Mouse (Mus musculus) midbrain, embryonic 10.5 days (tissue): ENCODE measurements around the gene Bckdhb. TPM values are rescaled to one million over a fixed set of nuclear protein-coding genes. Genes with fewer than 3 reads are reported as not detected.

Experiments
- DNase-seq: peaks from one replicate; pipeline ENCODE4 v3.0.0-alpha.2; 2017; ENCODE audit warnings: low spot score
- H3K27ac ChIP-seq: fragments of 300-500 bp; sonication (generic); replicated peaks from 2 replicates; pipeline ENCODE4 v1.5.1; 2016; ENCODE audit warnings: mild to moderate bottlenecking
- H3K27me3 ChIP-seq: fragments of 300-500 bp; sonication (generic); 2 replicates; pipeline ENCODE4 v1.6.1; 2016; ENCODE audit warnings: low read depth, mild to moderate bottlenecking; ENCODE audit not compliant: poor library complexity, severe bottlenecking
- H3K36me3 ChIP-seq: fragments of 300-500 bp; sonication (generic); 2 replicates; pipeline ENCODE4 v1.6.1; 2016; ENCODE audit warnings: mild to moderate bottlenecking, moderate library complexity
- H3K4me1 ChIP-seq: fragments of 300-500 bp; sonication (generic); 2 replicates; pipeline ENCODE4 v1.6.1; 2016
- H3K4me3 ChIP-seq: fragments of 300-500 bp; sonication (generic); 2 replicates; pipeline ENCODE4 v1.5.1; 2016; ENCODE audit warnings: mild to moderate bottlenecking, moderate library complexity
- H3K9me3 ChIP-seq: fragments of 300-500 bp; sonication (generic); replicated peaks from 2 replicates; pipeline ENCODE4 v1.6.1; 2016; ENCODE audit warnings: mild to moderate bottlenecking
- WGBS: fragments of 180-500 bp; shearing (Covaris S2); methylation state at CpG from one replicate; pipeline ENCODE4 v1.1.7; 2016; 5-methylcytosine and 5-hydroxymethylcytosine counted together
- polyA plus RNA-seq: library from polyadenylated mRNA; unstranded; fragments of >200 nt; fragmentation: Nextera tagmentation; extraction: Ambion mirVana; gene quantifications from 2 replicates; pipeline ENCODE4 v1.2.1, GENCODE M21; 2016

The Bckdhb gene
- polyA plus RNA-seq, 1 experiment from 2014 or later: 68.6 TPM

DNA sequence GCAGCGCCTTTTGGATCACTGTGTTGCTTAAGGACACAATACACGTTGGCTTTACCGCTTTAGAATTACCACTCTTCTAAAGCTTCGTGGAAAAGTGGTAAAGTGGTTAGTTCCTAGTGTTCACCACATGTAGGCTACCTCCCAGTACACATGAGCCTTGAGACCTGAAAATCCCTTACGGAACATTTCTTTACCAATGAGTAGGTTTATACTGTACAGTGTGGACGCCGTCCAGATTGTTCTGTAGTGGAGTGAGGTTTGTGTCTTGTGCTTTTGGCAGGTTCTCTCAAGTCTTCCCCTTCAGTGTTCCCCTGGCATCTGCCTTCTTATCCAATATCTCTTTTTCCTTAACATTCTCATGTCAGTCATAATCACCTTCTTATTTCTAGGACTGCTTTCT, 178.4 kb downstream of the Bckdhb start:
- H3K4me3 ChIP-seq: no peak overlapping the region
- 92% methylated on average over 7 of the region's 7 CpGs for WGBS
- H3K27me3 ChIP-seq: no peaks in the 10 kb centered on the region
- no peaks in the 10 kb centered on the region for H3K9me3 ChIP-seq
- H3K27ac ChIP-seq: no peak overlapping the region
- no peaks in the 10 kb centered on the region for H3K36me3 ChIP-seq
- H3K4me1 ChIP-seq: 0 out of 2 replicates have a peak, but pooled peaks cover 3% of the 10 kb centered on the region
- DNase-seq: no peak

DNA sequence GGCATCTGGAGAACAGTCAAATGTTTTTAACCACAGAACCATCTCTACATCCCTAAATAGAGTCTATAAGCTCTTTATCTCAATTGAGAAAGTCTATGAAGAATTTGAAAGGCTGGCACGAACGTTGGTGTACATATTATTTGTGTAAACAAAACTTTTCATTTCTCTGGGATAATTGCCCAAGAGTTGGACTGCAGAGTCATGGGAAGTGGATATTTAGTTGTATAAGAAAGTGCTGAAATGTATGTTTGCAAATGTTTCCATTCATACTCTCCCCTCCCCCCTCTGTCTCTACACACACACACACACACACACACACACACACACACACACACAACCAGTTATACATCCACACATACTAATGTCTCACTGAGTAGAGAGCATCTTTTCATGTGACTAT, 181.5 kb downstream of the Bckdhb start:
- DNase-seq: no peak
- H3K9me3 ChIP-seq: no peaks in the 10 kb centered on the region
- H3K4me3 ChIP-seq: no peak overlapping the region
- no peaks in the 10 kb centered on the region for H3K27me3 ChIP-seq
- WGBS: 89% methylated on average over 2 of the region's 2 CpGs
- H3K36me3 ChIP-seq: no peaks in the 10 kb centered on the region
- H3K4me1 ChIP-seq: peaks cover 29% of the 10 kb centered on the region
- H3K27ac ChIP-seq: no peak overlapping the region

DNA sequence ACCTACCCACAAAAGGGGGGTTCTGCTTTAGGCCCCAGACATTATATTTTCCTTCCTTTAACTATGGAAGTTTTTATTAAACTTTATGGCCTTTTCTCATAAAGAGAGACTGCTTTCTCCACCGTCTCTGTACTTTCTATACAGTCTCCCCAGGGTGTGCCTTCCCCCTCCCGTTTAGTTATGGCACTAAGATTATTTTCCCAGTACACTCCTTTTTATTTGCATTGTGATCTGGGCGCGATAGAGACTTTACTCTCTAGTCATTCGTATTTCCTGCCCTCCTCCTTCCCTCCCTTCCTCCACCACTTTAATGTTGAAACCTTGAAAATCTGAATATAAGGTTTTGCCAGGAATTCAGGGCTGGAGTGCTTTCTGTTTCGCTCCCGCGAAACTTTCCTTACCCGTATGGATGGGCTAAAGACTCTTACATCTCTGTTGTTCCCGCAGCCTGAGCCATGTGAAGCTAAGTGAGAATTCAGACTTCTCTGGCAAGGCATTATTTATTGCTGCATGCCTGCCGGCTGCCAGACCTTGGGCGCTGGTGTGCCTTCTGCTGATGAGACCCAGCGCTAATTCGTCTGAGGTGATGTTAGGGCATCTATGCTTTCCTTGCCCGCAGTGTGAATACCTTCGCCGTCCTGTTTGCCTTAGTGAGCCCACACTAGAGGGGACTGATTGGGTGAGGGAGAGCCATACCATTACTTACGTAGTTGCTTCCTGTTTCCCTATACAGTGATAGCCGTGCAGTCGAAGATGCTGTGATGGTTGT, 182.3 kb downstream of the Bckdhb start:
- DNase-seq: no peak
- Histone ChIP-seq H3K4me3 (no peak overlapping the region), H3K36me3 (no peaks in the 10 kb centered on the region), H3K27ac (no peak overlapping the region), H3K27me3 (no peaks in the 10 kb centered on the region), H3K9me3 (no peaks in the 10 kb centered on the region), H3K4me1 (peaks cover 36% of the 10 kb centered on the region)
- WGBS: 88% methylated on average over 20 of the region's 20 CpGs

DNA sequence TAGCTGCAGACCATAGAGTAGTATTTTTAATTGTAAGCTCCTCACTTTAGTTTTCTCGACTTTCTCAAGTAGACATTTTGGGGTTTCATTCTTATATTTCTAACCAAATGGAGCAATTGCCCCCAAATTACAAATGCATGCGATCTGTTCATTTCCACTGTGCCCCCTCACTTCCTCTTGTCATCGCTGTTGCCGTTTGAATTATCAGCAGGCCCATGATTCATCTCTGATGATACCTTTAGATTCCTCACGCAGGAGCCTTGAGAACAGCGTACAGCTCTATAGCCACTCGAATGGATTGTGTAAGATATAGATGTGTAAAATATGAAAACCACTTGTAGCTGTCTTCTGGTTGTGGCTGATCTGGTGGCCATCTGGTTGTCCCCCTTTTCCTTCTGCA, 183.6 kb downstream of the Bckdhb start:
- no peaks in the 10 kb centered on the region for H3K36me3 ChIP-seq
- H3K4me3 ChIP-seq: no peak overlapping the region
- WGBS: 91% methylated on average over 7 of the region's 7 CpGs
- DNase-seq: no peak
- H3K4me1 ChIP-seq: peaks cover 42% of the 10 kb centered on the region
- no peak overlapping the region for H3K27ac ChIP-seq
- no peaks in the 10 kb centered on the region for H3K9me3 ChIP-seq
- no peaks in the 10 kb centered on the region for H3K27me3 ChIP-seq

DNA sequence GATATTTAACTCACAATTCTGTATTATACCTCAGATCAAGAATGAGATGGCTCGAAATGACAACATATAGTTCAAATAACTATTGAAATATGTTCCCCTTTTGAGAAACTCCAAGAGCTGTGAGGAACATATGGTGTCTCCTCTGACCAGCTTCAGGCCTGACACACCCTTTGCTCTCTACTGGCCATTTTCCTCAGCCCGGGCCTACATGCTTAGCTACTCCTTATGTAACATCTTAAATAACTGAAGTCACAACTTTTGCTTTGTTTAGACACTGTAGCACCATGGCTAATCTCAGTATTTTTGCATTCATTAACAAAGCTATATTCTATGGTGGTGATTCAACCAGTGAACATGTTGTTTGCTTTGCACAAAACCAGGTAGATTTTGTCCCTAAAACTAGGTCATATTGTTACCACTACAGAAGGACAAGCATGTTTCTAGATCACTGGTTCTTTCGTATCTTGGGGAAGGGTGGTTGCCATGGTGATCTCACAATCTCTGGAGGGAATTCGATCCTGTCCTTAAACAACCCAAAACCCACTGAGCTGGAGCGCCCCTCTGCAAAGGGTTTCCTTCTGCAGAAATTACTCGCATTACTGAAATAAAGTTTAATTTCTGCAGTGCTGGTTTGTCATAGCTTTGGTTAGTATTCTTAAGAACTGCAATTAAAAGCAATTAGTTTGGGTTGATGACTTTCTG, 185.0 kb downstream of the Bckdhb start:
- peaks cover 42% of the 10 kb centered on the region for H3K4me1 ChIP-seq
- peak overlapping the region; percentile 68 for H3K27ac ChIP-seq
- H3K4me3 ChIP-seq: no peak overlapping the region
- WGBS: 37% methylated on average over 6 of the region's 6 CpGs
- H3K36me3 ChIP-seq: no peaks in the 10 kb centered on the region
- DNase-seq: peak; percentile 51
- no peaks in the 10 kb centered on the region for H3K9me3 ChIP-seq
- no peaks in the 10 kb centered on the region for H3K27me3 ChIP-seq

- Histone ChIP-seq H3K9me3 (no peaks in the 10 kb centered on the region), H3K4me1 (peaks cover 42% of the 10 kb centered on the region), H3K4me3 (no peak overlapping the region), H3K27ac (peak overlapping the region; percentile 68), H3K27me3 (no peaks in the 10 kb centered on the region), H3K36me3 (no peaks in the 10 kb centered on the region)
- 65% methylated on average over 11 of the region's 11 CpGs for WGBS
- peak; percentile 16 for DNase-seq
These were observed 185.7 kb downstream of the Bckdhb start for GRCm38 (mm10) chr9:84110616-84111015.

DNA sequence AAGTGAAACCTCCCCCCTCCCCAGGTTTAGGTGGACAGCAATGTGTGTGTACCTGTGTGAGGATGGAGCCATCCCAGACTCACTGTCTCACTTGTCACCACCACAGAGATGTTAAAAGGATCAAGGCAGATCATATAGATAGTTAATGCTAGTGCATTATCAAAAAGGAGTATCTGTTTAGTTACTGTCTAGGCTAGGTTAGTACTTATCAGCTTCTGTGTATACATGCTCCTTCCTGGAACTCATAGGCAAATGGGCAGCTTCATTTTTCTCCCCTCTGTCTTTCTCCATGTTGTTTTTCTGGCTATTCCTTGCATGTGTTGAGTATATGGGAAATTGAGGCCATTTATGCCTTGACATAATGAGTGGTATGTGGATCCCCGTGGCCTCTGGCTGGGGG, 187.4 kb downstream of the Bckdhb start:
- Histone ChIP-seq H3K4me3 (no peak overlapping the region), H3K9me3 (no peaks in the 10 kb centered on the region), H3K4me1 (peaks cover 42% of the 10 kb centered on the region), H3K27ac (no peak overlapping the region; the same call in 1 of the 2 replicates), H3K36me3 (no peaks in the 10 kb centered on the region), H3K27me3 (no peaks in the 10 kb centered on the region)
- WGBS: 77% methylated on average over 1 of the region's 1 CpGs
- DNase-seq: no peak

DNA sequence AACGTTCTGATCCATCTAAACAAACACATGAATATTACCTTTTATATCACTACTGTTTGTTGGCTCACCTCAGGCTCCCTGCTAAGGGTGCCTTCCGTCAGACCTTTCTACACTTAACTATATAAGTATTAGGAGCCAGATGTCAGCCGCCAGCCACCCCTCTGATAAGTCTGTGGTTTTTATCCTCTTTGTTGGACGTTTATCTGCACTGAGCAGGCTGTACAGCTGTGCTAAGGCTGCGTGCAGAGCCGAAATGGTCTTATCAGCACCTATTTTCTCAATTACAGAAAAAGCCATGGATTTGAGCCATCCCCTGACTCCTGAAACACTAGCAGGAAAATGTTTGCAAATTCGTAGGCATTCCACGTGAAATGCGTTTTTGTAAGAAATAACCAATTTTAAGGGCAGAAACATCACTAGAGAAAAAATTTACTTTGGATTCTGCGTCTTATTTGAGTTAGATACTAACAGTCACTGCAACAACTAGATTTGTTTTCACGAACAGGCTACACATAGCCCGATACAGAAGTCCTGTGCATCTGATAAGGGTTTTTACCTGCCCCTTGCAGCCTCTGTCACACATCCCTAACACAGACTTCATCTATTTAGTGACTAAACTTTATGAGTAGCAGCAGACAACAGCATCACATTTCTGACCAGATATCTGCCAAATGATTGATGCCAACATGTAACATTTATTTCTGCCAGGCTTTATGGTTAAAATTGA, 188.1 kb downstream of the Bckdhb start:
- Histone ChIP-seq H3K27me3 (no peaks in the 10 kb centered on the region), H3K9me3 (no peaks in the 10 kb centered on the region), H3K36me3 (no peaks in the 10 kb centered on the region), H3K4me3 (no peak overlapping the region), H3K4me1 (peaks cover 40% of the 10 kb centered on the region), H3K27ac (no peak overlapping the region)
- 76% methylated on average over 12 of the region's 12 CpGs for WGBS
- no peak for DNase-seq

DNA sequence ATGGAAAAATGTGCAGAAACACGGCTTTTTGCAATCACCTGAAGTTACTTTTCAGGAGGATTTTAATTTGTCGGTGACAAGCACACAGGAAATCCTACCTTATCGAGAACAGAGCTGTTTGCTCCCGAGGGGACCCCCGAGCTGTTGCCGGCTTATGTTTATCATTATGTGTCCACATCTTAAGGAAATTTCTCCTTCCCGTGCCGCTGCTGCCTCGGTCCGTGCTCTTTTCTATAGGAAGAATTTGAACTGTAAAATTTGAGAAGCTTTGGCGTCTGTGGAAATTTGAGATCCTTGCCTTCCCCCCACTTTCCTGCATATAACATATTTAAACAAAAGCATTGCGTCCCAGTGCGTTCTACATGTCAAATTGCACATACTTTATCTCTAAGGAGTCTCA, 189.3 kb downstream of the Bckdhb start:
- no peak overlapping the region for H3K27ac ChIP-seq
- 83% methylated on average over 13 of the region's 13 CpGs for WGBS

GRCm38 (mm10) chr9:84117337-84117736, 192.4 kb downstream of the Bckdhb start:
- peak; percentile 16 for DNase-seq
- 81% methylated on average over 5 of the region's 5 CpGs for WGBS
- H3K4me3 ChIP-seq: no peak overlapping the region
- H3K4me1 ChIP-seq: peaks cover 4% of the 10 kb centered on the region
- no peak overlapping the region for H3K27ac ChIP-seq
- no peaks in the 10 kb centered on the region for H3K36me3 ChIP-seq
- no peaks in the 10 kb centered on the region for H3K9me3 ChIP-seq
- no peaks in the 10 kb centered on the region for H3K27me3 ChIP-seq

More for the DNA sequence above, 189.3 kb downstream of the Bckdhb start:
- DNase-seq: no peak
- no peaks in the 10 kb centered on the region for H3K27me3 ChIP-seq
- peaks cover 34% of the 10 kb centered on the region for H3K4me1 ChIP-seq
- H3K9me3 ChIP-seq: no peaks in the 10 kb centered on the region
- no peaks in the 10 kb centered on the region for H3K36me3 ChIP-seq
- H3K4me3 ChIP-seq: no peak overlapping the region

DNA sequence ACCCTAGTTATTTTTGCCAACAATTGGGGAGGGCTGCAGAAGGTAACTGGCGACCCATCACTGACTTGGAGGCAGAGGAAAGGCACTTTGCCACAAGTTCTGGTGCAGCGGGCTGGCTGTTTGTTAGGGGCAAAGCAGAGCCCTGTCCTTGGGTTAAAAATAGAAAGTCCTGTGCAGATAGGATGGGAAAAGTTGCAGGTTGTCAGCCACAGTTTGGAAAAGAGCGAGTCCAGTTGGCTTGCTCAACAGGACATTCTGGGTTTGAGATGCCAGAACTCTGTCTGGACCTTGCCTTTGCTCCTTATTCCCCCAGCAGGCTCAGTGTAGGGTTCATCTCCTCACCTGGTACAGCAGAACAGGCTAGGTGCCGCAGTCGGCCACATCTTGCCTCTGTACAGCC, 200.1 kb downstream of the Bckdhb start:
- Histone ChIP-seq H3K4me3 (no peak overlapping the region), H3K36me3 (peaks cover 3% of the 10 kb centered on the region; the same call in 1 of the 2 replicates), H3K9me3 (no peaks in the 10 kb centered on the region), H3K27ac (no peak overlapping the region), H3K27me3 (no peaks in the 10 kb centered on the region), H3K4me1 (no peaks in the 10 kb centered on the region)
- DNase-seq: no peak
- WGBS: 93% methylated on average over 5 of the region's 5 CpGs

DNA sequence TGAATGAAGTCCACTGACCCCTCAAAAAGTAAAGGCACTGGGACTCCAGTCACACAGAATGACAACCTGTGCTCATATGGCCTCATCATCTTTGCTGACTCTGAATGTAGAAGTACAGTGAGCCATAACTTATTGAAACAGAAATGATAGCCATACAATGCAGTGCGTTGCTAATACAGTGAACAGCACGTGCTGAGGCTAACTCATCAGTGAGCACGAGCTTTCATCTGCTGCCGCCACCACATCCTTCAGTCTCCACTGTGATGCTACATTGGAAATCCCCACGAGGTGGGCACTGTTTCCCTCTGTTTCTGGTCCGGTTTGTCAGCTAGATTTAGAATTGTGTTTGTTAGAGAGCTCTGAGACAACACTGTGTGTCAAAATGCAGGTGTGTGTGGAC, 205.4 kb downstream of the Bckdhb start:
- H3K27ac ChIP-seq: no peak overlapping the region
- no peak overlapping the region for H3K4me3 ChIP-seq
- no peaks in the 10 kb centered on the region for H3K4me1 ChIP-seq
- 83% methylated on average over 6 of the region's 6 CpGs for WGBS
- peaks cover 3% of the 10 kb centered on the region; the same call in 1 of the 2 replicates for H3K36me3 ChIP-seq
- no peaks in the 10 kb centered on the region for H3K27me3 ChIP-seq
- no peaks in the 10 kb centered on the region for H3K9me3 ChIP-seq
- no peak for DNase-seq

DNA sequence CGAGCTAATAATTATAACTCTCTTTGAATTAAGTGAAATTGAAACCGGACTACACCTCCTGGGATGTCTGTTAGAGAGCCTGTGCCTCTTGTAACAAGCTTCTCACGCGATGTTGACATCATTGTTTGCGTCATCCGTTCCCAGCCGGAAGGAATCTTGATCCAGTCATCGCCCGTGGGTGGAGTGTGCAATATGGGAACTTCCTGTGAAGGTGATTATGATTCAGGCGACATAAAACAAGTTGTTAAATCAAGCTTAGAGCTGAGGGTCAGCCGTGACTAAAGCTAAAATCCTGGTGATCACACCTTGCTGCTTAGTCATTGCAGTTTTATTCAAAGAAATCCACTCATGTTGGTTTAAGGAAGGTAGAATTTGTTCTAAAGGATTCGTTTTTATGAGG, 210.1 kb downstream of the Bckdhb start:
- H3K4me1 ChIP-seq: no peaks in the 10 kb centered on the region
- H3K36me3 ChIP-seq: no peaks in the 10 kb centered on the region
- no peak overlapping the region for H3K27ac ChIP-seq
- H3K9me3 ChIP-seq: no peaks in the 10 kb centered on the region
- DNase-seq: no peak
- WGBS: 93% methylated on average over 12 of the region's 12 CpGs
- H3K4me3 ChIP-seq: no peak overlapping the region
- no peaks in the 10 kb centered on the region for H3K27me3 ChIP-seq
